Mouse (Mus musculus): ENCODE data around the gene Dgkh.

GRCm38 (mm10) chr14:78568410-78568809 is 164.2 kb downstream of the Dgkh start:
- TF ChIP-seq CTCF (IDR thresholded peaks at IDR 0.05; ENCODE audit: low read depth) (no peak), EP300 (IDR thresholded peaks at IDR 0.05; ENCODE audit: low read depth) (no peak)

Measured in liver, postnatal 0 days (tissue).